Mouse (Mus musculus): ENCODE measurements around the gene Mycl.

- TF ChIP-seq CTCF (IDR thresholded peaks at IDR 0.05; ENCODE audit: extremely low read depth, insufficient read length, insufficient replicate concordance, low read depth, low read length) (no peak), POLR2A (IDR thresholded peaks at IDR 0.05; ENCODE audit: low read depth, low read length) (peak; percentile 56; the same call in 1 of the 2 replicates)
Observed at GRCm38 (mm10) chr4:122955412-122956136, 39.9 kb upstream of the Mycl start.
